Mouse (Mus musculus) kidney, postnatal 25 days (tissue): ENCODE results near the gene Glod4.

ENCODE experiments used
- DNase-seq, 2 experiments: peaks; one replicate each; pipeline ENCODE4 v3.0.0; 2021; ENCODE audit warnings: mixed read lengths in 2 of 2

Gene Glod4

GRCm38 (mm10) chr11:76144386-76144785 lies 99.1 kb downstream of the Glod4 start:
- peak; percentile 44 to 74 for DNase-seq

- DNase-seq: no peak
These were observed 105.5 kb downstream of the Glod4 start for GRCm38 (mm10) chr11:76137996-76138395.

GRCm38 (mm10) chr11:76135641-76136437 lies 107.7 kb downstream of the Glod4 start:
- no peak for DNase-seq

- peak; percentile 73 to 80 for DNase-seq
These were observed 112.7 kb downstream of the Glod4 start for GRCm38 (mm10) chr11:76130859-76131258.

- DNase-seq: no peak
These were observed 118.1 kb downstream of the Glod4 start for GRCm38 (mm10) chr11:76125386-76125785.

- DNase-seq: no peak
These were observed 120.0 kb downstream of the Glod4 start for GRCm38 (mm10) chr11:76123517-76123916.

- DNase-seq: no peak
These were observed 121.0 kb downstream of the Glod4 start for GRCm38 (mm10) chr11:76122571-76122970.

GRCm38 (mm10) chr11:76121086-76121485 lies 122.4 kb downstream of the Glod4 start:
- DNase-seq: peak; percentile 54 to 72

GRCm38 (mm10) chr11:76120407-76120901 lies 123.1 kb downstream of the Glod4 start:
- DNase-seq: peak in 1 of 2 experiments; percentile 71

- DNase-seq: no peak
These were observed 133.1 kb downstream of the Glod4 start for GRCm38 (mm10) chr11:76110416-76110815.

- peak in 1 of 2 experiments; percentile 33 for DNase-seq
These were observed 136.7 kb downstream of the Glod4 start for GRCm38 (mm10) chr11:76106551-76107496.

GRCm38 (mm10) chr11:76101154-76101553 lies 142.4 kb downstream of the Glod4 start:
- DNase-seq: no peak

- no peak for DNase-seq
These were observed 144.1 kb downstream of the Glod4 start for GRCm38 (mm10) chr11:76099193-76099975.

GRCm38 (mm10) chr11:76093610-76094009 lies 149.9 kb downstream of the Glod4 start:
- DNase-seq: no peak

GRCm38 (mm10) chr11:76089776-76090175 lies 153.7 kb downstream of the Glod4 start:
- DNase-seq: peak; percentile 85 to 89

- DNase-seq: no peak
These were observed 155.0 kb downstream of the Glod4 start for GRCm38 (mm10) chr11:76088506-76088905.

GRCm38 (mm10) chr11:76085898-76086591 lies 157.5 kb downstream of the Glod4 start:
- peak; percentile 56 to 84 for DNase-seq

- DNase-seq: no peak
These were observed 158.6 kb downstream of the Glod4 start for GRCm38 (mm10) chr11:76084943-76085342.

- no peak for DNase-seq
These were observed 159.6 kb downstream of the Glod4 start for GRCm38 (mm10) chr11:76083941-76084367.

- DNase-seq: peak; percentile 55 to 81
These were observed 162.4 kb downstream of the Glod4 start for GRCm38 (mm10) chr11:76081048-76081640.

GRCm38 (mm10) chr11:76080293-76080692 lies 163.2 kb downstream of the Glod4 start:
- peak; percentile 55 to 76 for DNase-seq
